Mouse (Mus musculus): Measurements from ENCODE around the gene Kdsr. TPM values are rescaled to one million over a fixed set of nuclear protein-coding genes. Genes with fewer than 3 reads are reported as not detected.

The Kdsr gene
- polyA plus RNA-seq, 1 experiment: 9.5 TPM

- DNase-seq (ENCODE audit: low read depth): no peak
- TF ChIP-seq CTCF (IDR thresholded peaks at IDR 0.05; ENCODE audit: borderline replicate concordance, extremely low read depth, insufficient read depth, insufficient read length): no peak
- TF ChIP-seq POLR2A (IDR thresholded peaks at IDR 0.05; ENCODE audit: borderline replicate concordance, extremely low read depth, insufficient read depth, insufficient read length, poor library complexity, severe bottlenecking): no peak
Observed at GRCm38 (mm10) chr1:106688161-106688516, 71.4 kb downstream of the Kdsr start.

GRCm38 (mm10) chr1:106687435-106688160 lies 71.9 kb downstream of the Kdsr start:
- DNase-seq (ENCODE audit: low read depth): no peak
- no peak for TF ChIP-seq POLR2A (IDR thresholded peaks at IDR 0.05; ENCODE audit: borderline replicate concordance, extremely low read depth, insufficient read depth, insufficient read length, poor library complexity, severe bottlenecking)
- TF ChIP-seq CTCF (IDR thresholded peaks at IDR 0.05; ENCODE audit: borderline replicate concordance, extremely low read depth, insufficient read depth, insufficient read length): no peak

GRCm38 (mm10) chr1:106685702-106686101 lies 73.8 kb downstream of the Kdsr start:
- peak; percentile 47 for DNase-seq (ENCODE audit: low read depth)
- TF ChIP-seq CTCF (IDR thresholded peaks at IDR 0.05; ENCODE audit: borderline replicate concordance, extremely low read depth, insufficient read depth, insufficient read length): no peak
- no peak for TF ChIP-seq POLR2A (IDR thresholded peaks at IDR 0.05; ENCODE audit: borderline replicate concordance, extremely low read depth, insufficient read depth, insufficient read length, poor library complexity, severe bottlenecking)

- TF ChIP-seq CTCF (IDR thresholded peaks at IDR 0.05; ENCODE audit: borderline replicate concordance, extremely low read depth, insufficient read depth, insufficient read length): no peak
- TF ChIP-seq POLR2A (IDR thresholded peaks at IDR 0.05; ENCODE audit: borderline replicate concordance, extremely low read depth, insufficient read depth, insufficient read length, poor library complexity, severe bottlenecking): no peak
- no peak for DNase-seq (ENCODE audit: low read depth)
Observed at GRCm38 (mm10) chr1:106684546-106684945, 75.0 kb downstream of the Kdsr start.

GRCm38 (mm10) chr1:106682829-106683228 lies 76.7 kb downstream of the Kdsr start:
- TF ChIP-seq CTCF (IDR thresholded peaks at IDR 0.05; ENCODE audit: borderline replicate concordance, extremely low read depth, insufficient read depth, insufficient read length): no peak
- no peak for TF ChIP-seq POLR2A (IDR thresholded peaks at IDR 0.05; ENCODE audit: borderline replicate concordance, extremely low read depth, insufficient read depth, insufficient read length, poor library complexity, severe bottlenecking)
- no peak for DNase-seq (ENCODE audit: low read depth)

- TF ChIP-seq CTCF (IDR thresholded peaks at IDR 0.05; ENCODE audit: borderline replicate concordance, extremely low read depth, insufficient read depth, insufficient read length) (no peak), POLR2A (IDR thresholded peaks at IDR 0.05; ENCODE audit: borderline replicate concordance, extremely low read depth, insufficient read depth, insufficient read length, poor library complexity, severe bottlenecking) (no peak)
- no peak for DNase-seq (ENCODE audit: low read depth)
Observed at GRCm38 (mm10) chr1:106679800-106680515, 79.6 kb downstream of the Kdsr start.

GRCm38 (mm10) chr1:106678060-106678478 lies 81.5 kb downstream of the Kdsr start:
- no peak for TF ChIP-seq CTCF (IDR thresholded peaks at IDR 0.05; ENCODE audit: borderline replicate concordance, extremely low read depth, insufficient read depth, insufficient read length)
- no peak for TF ChIP-seq POLR2A (IDR thresholded peaks at IDR 0.05; ENCODE audit: borderline replicate concordance, extremely low read depth, insufficient read depth, insufficient read length, poor library complexity, severe bottlenecking)
- DNase-seq (ENCODE audit: low read depth): no peak

Other genes starting within 250 kb of the Kdsr start
- gene Bcl2, start 45.5 kb downstream of the Kdsr start, polyA plus RNA-seq (2012; rRNA removed): 3.0 and 7.7 TPM in 2 replicates
- gene Vps4b, start 37.0 kb upstream of the Kdsr start, polyA plus RNA-seq (2012; rRNA removed): 21.7 and 23.6 TPM in 2 replicates
- gene Serpinb5, start 101.4 kb upstream of the Kdsr start, polyA plus RNA-seq (2012; rRNA removed): 0.10 and 0.40 TPM in 2 replicates
- 0.12 and 0.55 TPM in 2 replicates for gene Serpinb12, start 174.7 kb upstream of the Kdsr start, polyA plus RNA-seq (2012; rRNA removed)
- not detected in 2 replicates for gene Serpinb13, start 221.3 kb upstream of the Kdsr start, polyA plus RNA-seq (2012; rRNA removed)